Mouse (Mus musculus): ENCODE data around the gene Hoxa6. TPM values are rescaled to one million over a fixed set of nuclear protein-coding genes. Genes with fewer than 3 reads are reported as not detected.

Hoxa6 gene
- polyA plus RNA-seq, 1 experiment from 2014 or later = not detected

DNA sequence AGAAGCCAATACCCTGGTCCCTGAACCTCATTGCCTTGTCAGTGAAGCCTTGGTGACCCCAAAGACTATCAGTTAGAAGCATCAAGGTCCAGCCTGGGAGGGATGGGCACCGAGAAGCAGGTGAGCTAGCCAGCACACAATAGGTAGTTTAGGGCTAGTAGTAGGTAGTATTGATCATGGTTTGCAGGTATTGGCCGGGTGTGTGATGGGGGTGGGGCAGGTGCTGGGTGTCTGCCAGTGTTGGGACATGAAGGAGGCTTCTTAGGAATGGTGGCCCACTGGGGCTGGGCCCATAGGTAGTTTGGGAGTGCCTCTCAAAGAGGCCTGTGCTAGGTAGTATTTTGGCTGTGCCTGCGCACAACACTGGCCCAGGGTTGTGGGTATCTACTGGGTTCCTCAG, 6.5 kb upstream of the Hoxa6 start:
- Histone ChIP-seq H3K27ac (replicated peaks in 1 of 2; ENCODE audit: control insufficient read depth in 1 of 2, insufficient read depth in 1 of 2, low read depth in 2 of 2, low read length in 2 of 2) (no peak overlapping the region), H3K36me3 (ENCODE audit: control insufficient read depth, insufficient read depth, low read length) (no peaks in the 10 kb centered on the region), H3K4me3 (ENCODE audit: control insufficient read depth in 1 of 2, insufficient read depth in 1 of 2, low read depth in 1 of 2, low read length in 2 of 2) (no peak overlapping the region), H3K27me3 (ENCODE audit: control insufficient read depth, insufficient read depth, low read length) (peaks cover 100% of the 10 kb centered on the region), H3K4me1 (ENCODE audit: control insufficient read depth in 2 of 2, insufficient read depth in 2 of 2, low read length in 2 of 2) (peaks cover 3 to 14% of the 10 kb centered on the region in 2 experiments; a peak in 2 of 4 replicates), H3K9ac (ENCODE audit: low read length) (no peak overlapping the region), H3K9me3 (ENCODE audit: control insufficient read depth, low read length) (no peaks in the 10 kb centered on the region), H3K4me2 (ENCODE audit: low read length) (no peak overlapping the region)
- ATAC-seq (ENCODE audit: insufficient number of reproducible peaks, insufficient read depth, low FRiP score, low read depth) = no peak
- WGBS = 13% methylated on average over 3 of the region's 3 CpGs

- Histone ChIP-seq H3K36me3 (ENCODE audit: control insufficient read depth, insufficient read depth, low read length) (no peaks in the 10 kb centered on the region), H3K4me1 (ENCODE audit: control insufficient read depth in 2 of 2, insufficient read depth in 2 of 2, low read length in 2 of 2) (peaks cover 3 to 14% of the 10 kb centered on the region in 2 experiments; a peak in 2 of 4 replicates), H3K27me3 (ENCODE audit: control insufficient read depth, insufficient read depth, low read length) (peaks cover 100% of the 10 kb centered on the region), H3K9me3 (ENCODE audit: control insufficient read depth, low read length) (no peaks in the 10 kb centered on the region), H3K9ac (ENCODE audit: low read length) (no peak overlapping the region), H3K4me3 (ENCODE audit: control insufficient read depth in 1 of 2, insufficient read depth in 1 of 2, low read depth in 1 of 2, low read length in 2 of 2) (no peak overlapping the region), H3K27ac (replicated peaks in 1 of 2; ENCODE audit: control insufficient read depth in 1 of 2, insufficient read depth in 1 of 2, low read depth in 2 of 2, low read length in 2 of 2) (no peak overlapping the region), H3K4me2 (ENCODE audit: low read length) (no peak overlapping the region)
- no peak for ATAC-seq (ENCODE audit: insufficient number of reproducible peaks, insufficient read depth, low FRiP score, low read depth)
- WGBS = 11% methylated on average over 5 of the region's 5 CpGs
These were observed 5.7 kb upstream of the Hoxa6 start for GRCm38 (mm10) chr6:52214271-52214670.

DNA sequence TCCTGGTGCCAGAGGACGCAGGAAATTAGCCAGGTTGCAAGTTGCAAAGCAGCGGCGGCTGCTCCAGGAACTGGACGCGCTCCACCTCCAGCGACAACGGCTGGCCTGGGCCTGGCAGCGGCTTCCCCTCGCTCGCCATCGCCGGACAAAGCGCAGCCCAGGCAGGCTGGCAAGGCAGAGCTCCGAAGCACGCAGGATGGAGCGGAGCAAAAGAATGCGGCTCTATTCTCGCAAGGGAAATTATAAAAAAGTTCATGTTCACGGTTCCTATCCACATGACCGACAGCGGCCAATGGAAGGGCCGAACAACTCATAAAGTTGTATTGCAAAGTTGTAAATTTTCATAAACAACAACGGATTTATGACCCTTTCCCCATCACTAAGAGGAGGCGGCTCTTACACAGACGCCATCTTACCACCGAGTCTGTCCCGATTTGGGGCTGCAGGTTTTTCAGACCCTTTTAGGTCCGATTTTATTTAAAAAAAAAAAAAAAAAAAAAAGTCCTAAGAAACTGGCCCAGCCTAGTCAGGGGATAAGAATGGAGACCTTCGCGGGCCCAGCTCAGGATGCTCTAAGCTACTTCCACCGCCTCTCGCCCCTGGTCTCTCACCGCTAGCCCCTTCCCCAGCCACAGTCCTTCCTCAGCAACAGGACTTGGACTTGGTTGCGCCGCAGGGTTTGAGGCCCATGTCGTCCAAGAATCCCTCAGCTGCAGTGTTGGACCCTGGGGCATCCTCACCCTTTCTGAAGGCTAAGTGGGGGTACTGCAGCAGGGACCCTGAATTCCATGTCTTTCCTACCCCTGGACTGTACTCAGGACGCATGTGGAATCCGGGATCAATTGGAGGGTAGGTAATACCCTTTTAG, 4.8 kb upstream of the Hoxa6 start, which contains the start of the genes Hoxa3 and Gm28308:
Hoxa3 (minus strand) TSS at position 218 of the 868 bp plus-strand sequence.
Gm28308 (minus strand) TSS at position 221 of the 868 bp plus-strand sequence.
- no peak within 1 kb of the TSS for H3K27ac ChIP-seq (replicated peaks in 1 of 2; ENCODE audit: control insufficient read depth in 1 of 2, insufficient read depth in 1 of 2, low read depth in 2 of 2, low read length in 2 of 2)
- H3K4me1 ChIP-seq (ENCODE audit: control insufficient read depth in 2 of 2, insufficient read depth in 2 of 2, low read length in 2 of 2) = peaks cover 3 to 17% of the 10 kb centered on the region in 2 experiments; a peak in 2 of 4 replicates
- no peaks in the 10 kb centered on the region for H3K36me3 ChIP-seq (ENCODE audit: control insufficient read depth, insufficient read depth, low read length)
- peak within 1 kb of the TSS; percentile 51 for H3K4me2 ChIP-seq (ENCODE audit: low read length)
- no peak for ATAC-seq (ENCODE audit: insufficient number of reproducible peaks, insufficient read depth, low FRiP score, low read depth)
- H3K9me3 ChIP-seq (ENCODE audit: control insufficient read depth, low read length) = no peaks in the 10 kb centered on the region
- H3K27me3 ChIP-seq (ENCODE audit: control insufficient read depth, insufficient read depth, low read length) = peaks cover 100% of the 10 kb centered on the region
- no peak within 1 kb of the TSS for H3K9ac ChIP-seq (ENCODE audit: low read length)
- peak within 1 kb of the TSS; percentile 3 to 29; a peak in 2 of 4 replicates for H3K4me3 ChIP-seq (ENCODE audit: control insufficient read depth in 1 of 2, insufficient read depth in 1 of 2, low read depth in 1 of 2, low read length in 2 of 2)
- WGBS = 2% methylated on average over 38 of the region's 38 CpGs

DNA sequence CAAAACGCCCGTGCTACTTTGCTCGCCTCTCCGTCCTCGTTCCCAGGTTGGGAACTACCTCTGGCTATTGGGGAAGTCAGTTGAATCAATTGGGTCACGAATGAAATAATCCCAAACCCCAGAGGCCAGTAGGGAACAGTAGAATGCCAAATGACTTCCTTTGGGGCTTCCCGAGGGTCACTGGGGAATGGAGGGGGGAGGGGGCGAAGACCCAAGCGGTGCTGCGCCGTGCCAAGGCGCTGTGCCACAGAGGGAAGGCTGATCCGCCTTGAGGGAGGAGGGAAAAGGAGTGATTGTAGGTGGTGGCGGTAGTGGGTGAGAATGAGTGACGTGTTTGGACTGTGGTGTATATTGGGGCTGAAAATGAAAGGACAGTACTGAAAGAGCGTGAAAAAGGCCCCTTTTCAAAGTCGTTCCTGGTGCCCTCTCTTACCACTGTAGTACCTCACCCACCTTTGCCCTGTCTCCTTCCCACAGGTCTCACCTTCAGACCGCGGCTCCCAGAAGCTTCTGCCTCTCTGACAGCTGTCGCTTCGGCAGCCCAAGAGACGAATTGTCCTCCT, 4.1 kb upstream of the Hoxa6 start:
- 1% methylated on average over 22 of the region's 22 CpGs for WGBS
- Histone ChIP-seq H3K27ac (replicated peaks in 1 of 2; ENCODE audit: control insufficient read depth in 1 of 2, insufficient read depth in 1 of 2, low read depth in 2 of 2, low read length in 2 of 2) (no peak overlapping the region), H3K27me3 (ENCODE audit: control insufficient read depth, insufficient read depth, low read length) (peaks cover 100% of the 10 kb centered on the region), H3K9me3 (ENCODE audit: control insufficient read depth, low read length) (no peaks in the 10 kb centered on the region), H3K9ac (ENCODE audit: low read length) (no peak overlapping the region), H3K36me3 (ENCODE audit: control insufficient read depth, insufficient read depth, low read length) (no peaks in the 10 kb centered on the region), H3K4me3 (ENCODE audit: control insufficient read depth in 1 of 2, insufficient read depth in 1 of 2, low read depth in 1 of 2, low read length in 2 of 2) (peak overlapping the region; percentile 3 to 29; a peak in 2 of 4 replicates), H3K4me1 (ENCODE audit: control insufficient read depth in 2 of 2, insufficient read depth in 2 of 2, low read length in 2 of 2) (peaks cover 3 to 17% of the 10 kb centered on the region in 2 experiments; a peak in 2 of 4 replicates), H3K4me2 (ENCODE audit: low read length) (peak overlapping the region; percentile 51)
- no peak for ATAC-seq (ENCODE audit: insufficient number of reproducible peaks, insufficient read depth, low FRiP score, low read depth)

GRCm38 (mm10) chr6:52211961-52212360, 3.4 kb upstream of the Hoxa6 start:
- WGBS = 4% methylated on average over 13 of the region's 13 CpGs
- no peak overlapping the region for H3K9ac ChIP-seq (ENCODE audit: low read length)

DNA sequence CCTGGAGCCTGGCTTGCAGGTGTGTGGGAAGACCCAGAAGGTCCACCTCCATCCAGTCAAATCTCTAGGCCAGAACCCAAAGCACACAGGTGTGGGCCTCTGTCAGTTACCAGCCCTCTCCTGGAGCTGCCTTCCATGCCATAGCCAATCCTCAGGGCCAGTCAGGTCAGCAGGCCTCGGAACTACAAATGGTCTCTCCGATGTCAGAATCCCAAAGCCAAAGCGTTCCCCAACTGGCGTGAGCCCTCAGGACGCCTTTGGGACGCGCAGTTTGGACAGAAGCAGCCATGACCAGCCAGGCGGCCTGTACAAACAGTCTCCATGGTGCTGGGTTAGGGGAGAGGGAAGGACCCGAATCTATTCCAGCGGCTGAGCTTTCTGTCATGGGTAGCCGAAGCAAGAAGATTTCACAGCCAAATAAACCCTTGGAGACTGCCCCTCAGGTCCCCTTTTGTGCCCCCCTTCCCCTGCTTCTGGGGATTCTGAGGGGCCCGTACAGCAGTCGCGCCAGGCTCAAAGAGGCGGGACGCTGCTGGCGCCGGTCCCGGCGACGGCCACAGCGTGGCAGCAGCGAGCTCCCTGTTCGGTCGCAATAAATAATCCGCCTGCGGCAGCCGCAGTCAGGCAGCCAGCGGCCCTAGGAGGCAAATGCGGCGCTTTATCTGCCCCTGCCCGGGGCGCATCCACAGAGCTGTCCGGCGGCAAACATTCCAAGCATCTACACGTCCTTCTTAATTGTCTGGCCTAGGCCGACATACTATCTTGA, 2.8 kb upstream of the Hoxa6 start:
- Histone ChIP-seq H3K36me3 (ENCODE audit: control insufficient read depth, insufficient read depth, low read length) (no peaks in the 10 kb centered on the region), H3K27ac (replicated peaks in 1 of 2; ENCODE audit: control insufficient read depth in 1 of 2, insufficient read depth in 1 of 2, low read depth in 2 of 2, low read length in 2 of 2) (no peak overlapping the region), H3K4me1 (ENCODE audit: control insufficient read depth in 2 of 2, insufficient read depth in 2 of 2, low read length in 2 of 2) (peaks cover 3 to 10% of the 10 kb centered on the region in 2 experiments; a peak in 2 of 4 replicates), H3K27me3 (ENCODE audit: control insufficient read depth, insufficient read depth, low read length) (peaks cover 100% of the 10 kb centered on the region), H3K4me3 (ENCODE audit: control insufficient read depth in 1 of 2, insufficient read depth in 1 of 2, low read depth in 1 of 2, low read length in 2 of 2) (0 out of 4 replicates have a peak overlapping the region, but pooled peaks of 1 of the 2 experiments have one; percentile 1), H3K9ac (ENCODE audit: low read length) (no peak overlapping the region), H3K4me2 (ENCODE audit: low read length) (no peak overlapping the region), H3K9me3 (ENCODE audit: control insufficient read depth, low read length) (no peaks in the 10 kb centered on the region)
- WGBS = 1% methylated on average over 37 of the region's 37 CpGs
- ATAC-seq (ENCODE audit: insufficient number of reproducible peaks, insufficient read depth, low FRiP score, low read depth) = no peak

More at GRCm38 (mm10) chr6:52211961-52212360, 3.4 kb upstream of the Hoxa6 start:
- Histone ChIP-seq H3K36me3 (ENCODE audit: control insufficient read depth, insufficient read depth, low read length) (no peaks in the 10 kb centered on the region), H3K4me2 (ENCODE audit: low read length) (no peak overlapping the region), H3K4me3 (ENCODE audit: control insufficient read depth in 1 of 2, insufficient read depth in 1 of 2, low read depth in 1 of 2, low read length in 2 of 2) (no peak overlapping the region), H3K9me3 (ENCODE audit: control insufficient read depth, low read length) (no peaks in the 10 kb centered on the region), H3K27me3 (ENCODE audit: control insufficient read depth, insufficient read depth, low read length) (peaks cover 100% of the 10 kb centered on the region), H3K27ac (replicated peaks in 1 of 2; ENCODE audit: control insufficient read depth in 1 of 2, insufficient read depth in 1 of 2, low read depth in 2 of 2, low read length in 2 of 2) (no peak overlapping the region), H3K4me1 (ENCODE audit: control insufficient read depth in 2 of 2, insufficient read depth in 2 of 2, low read length in 2 of 2) (peaks cover 3 to 12% of the 10 kb centered on the region in 2 experiments; a peak in 2 of 4 replicates)
- no peak for ATAC-seq (ENCODE audit: insufficient number of reproducible peaks, insufficient read depth, low FRiP score, low read depth)

DNA sequence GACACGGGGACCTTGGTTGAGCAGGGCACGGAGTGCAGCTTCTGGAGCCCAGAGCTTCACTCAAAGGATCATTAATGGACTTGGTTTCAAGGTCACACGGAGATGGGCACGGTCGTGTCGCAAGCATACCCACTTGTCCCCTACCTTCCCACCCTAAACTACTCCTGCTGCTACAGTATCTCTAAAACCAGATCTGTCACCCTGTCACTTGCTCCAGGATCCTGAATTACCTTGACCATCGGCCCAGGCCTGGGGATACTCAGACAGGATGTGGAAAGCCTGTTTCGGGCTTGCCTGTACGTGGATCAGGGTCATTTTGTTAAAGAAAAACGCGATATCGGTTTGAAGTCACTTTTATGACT, 1.1 kb upstream of the Hoxa6 start:
- H3K36me3 ChIP-seq (ENCODE audit: control insufficient read depth, insufficient read depth, low read length) = no peaks in the 10 kb centered on the region
- peaks cover 3 to 10% of the 10 kb centered on the region in 2 experiments; a peak in 2 of 4 replicates for H3K4me1 ChIP-seq (ENCODE audit: control insufficient read depth in 2 of 2, insufficient read depth in 2 of 2, low read length in 2 of 2)
- H3K9ac ChIP-seq (ENCODE audit: low read length) = no peak overlapping the region
- peaks cover 100% of the 10 kb centered on the region for H3K27me3 ChIP-seq (ENCODE audit: control insufficient read depth, insufficient read depth, low read length)
- H3K9me3 ChIP-seq (ENCODE audit: control insufficient read depth, low read length) = no peaks in the 10 kb centered on the region
- no peak overlapping the region for H3K4me3 ChIP-seq (ENCODE audit: control insufficient read depth in 1 of 2, insufficient read depth in 1 of 2, low read depth in 1 of 2, low read length in 2 of 2)
- 11% methylated on average over 12 of the region's 12 CpGs for WGBS
- H3K27ac ChIP-seq (replicated peaks in 1 of 2; ENCODE audit: control insufficient read depth in 1 of 2, insufficient read depth in 1 of 2, low read depth in 2 of 2, low read length in 2 of 2) = no peak overlapping the region
- ATAC-seq (ENCODE audit: insufficient number of reproducible peaks, insufficient read depth, low FRiP score, low read depth) = no peak
- H3K4me2 ChIP-seq (ENCODE audit: low read length) = no peak overlapping the region
